ENCODE assay signal across 9 mouse cellular contexts in genomic region chr2:117079621-117080020, GRCm38 (mm10). TPM values are rescaled to one million over a fixed set of nuclear protein-coding genes. Genes with fewer than 3 reads are reported as not detected.
DNase-seq lines count a peak whose midpoint lies in the region; ATAC-seq lines count a peak whose summit lies in the region.
"Had no signal": no experiment of that assay in that cellular context is flagged by ENCODE, and none has a peak within 500 bp of the region (broad histone marks: within the 10 kb centered on the region; RNA-seq: fewer than 3 reads in every experiment).

No protein-coding gene starts in this region.

- DNase-seq in heart, adult 11 months: peak; percentile 79
- DNase-seq in heart, adult 18-20 months: no peak
- DNase-seq in right cerebral cortex, postnatal 4 days: peak; percentile 8
- no peak for DNase-seq in right cerebral cortex, postnatal 14 days
- DNase-seq in kidney, postnatal 10 days: peak; percentile 30
- DNase-seq in urinary bladder, postnatal 25 days (ENCODE audit: low spot score): no peak
- no peak for DNase-seq in urinary bladder, postnatal 14 days (ENCODE audit: low spot score)
- DNase-seq: thymus, postnatal 4 days had no signal

- no peak for ATAC-seq in monocyte, adult 5-6 weeks (replicated peaks; ENCODE audit: insufficient number of reproducible peaks, low FRiP score, low TSS enrichment, poor library complexity, severe bottlenecking)

RNA-seq across cellular contexts. Expression of gene Spred1, which starts 41.6 kb away (rescaled TPM):
- total RNA-seq in heart, adult 18-20 months (2021): 10 to 100 TPM; 13.6 to 14.4 TPM
- total RNA-seq in monocyte, adult 5-6 weeks (2017): 35.3 to 56.2 TPM (median 52.3 TPM) in 3 replicates

Comparison
In these comparisons a context has a peak if more than half of its experiments do, and no peak if none do; other contexts are left out.
1. DNase-seq: peak in heart, adult 11 months (single experiment), right cerebral cortex, postnatal 4 days (single experiment) and kidney, postnatal 10 days (single experiment); none in heart, adult 18-20 months (0 of 2), right cerebral cortex, postnatal 14 days (single experiment), urinary bladder, postnatal 25 days (single experiment) and urinary bladder, postnatal 14 days (single experiment).